Mouse (Mus musculus): ENCODE measurements around the gene Slc12a1. TPM values are rescaled to one million over a fixed set of nuclear protein-coding genes. Genes with fewer than 3 reads are reported as not detected.

Slc12a1 gene
- total RNA-seq, 2 experiments from 2014 or later: not detected

DNA sequence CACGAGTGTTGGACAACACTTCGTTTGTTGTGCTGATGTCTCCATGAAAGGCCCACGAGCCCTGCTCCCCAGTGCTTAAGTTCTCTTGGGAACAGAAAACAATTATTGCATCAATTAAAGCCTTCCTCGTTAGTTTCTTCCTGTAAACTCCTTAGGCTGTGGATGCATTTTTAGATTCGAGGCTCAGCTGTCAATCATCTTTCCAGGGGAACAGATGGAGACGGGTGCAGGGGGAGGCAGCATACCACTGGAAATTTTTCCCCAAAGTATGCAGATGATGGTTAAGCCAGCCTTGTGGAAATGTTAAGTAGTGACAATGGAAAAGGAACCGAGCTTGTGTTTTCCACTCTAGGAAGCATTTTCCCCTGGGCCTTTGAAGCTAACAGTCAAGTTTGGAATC lies 44.5 kb downstream of the Slc12a1 start:
- no peak for ATAC-seq (ENCODE audit: poor library complexity, severe bottlenecking)

DNA sequence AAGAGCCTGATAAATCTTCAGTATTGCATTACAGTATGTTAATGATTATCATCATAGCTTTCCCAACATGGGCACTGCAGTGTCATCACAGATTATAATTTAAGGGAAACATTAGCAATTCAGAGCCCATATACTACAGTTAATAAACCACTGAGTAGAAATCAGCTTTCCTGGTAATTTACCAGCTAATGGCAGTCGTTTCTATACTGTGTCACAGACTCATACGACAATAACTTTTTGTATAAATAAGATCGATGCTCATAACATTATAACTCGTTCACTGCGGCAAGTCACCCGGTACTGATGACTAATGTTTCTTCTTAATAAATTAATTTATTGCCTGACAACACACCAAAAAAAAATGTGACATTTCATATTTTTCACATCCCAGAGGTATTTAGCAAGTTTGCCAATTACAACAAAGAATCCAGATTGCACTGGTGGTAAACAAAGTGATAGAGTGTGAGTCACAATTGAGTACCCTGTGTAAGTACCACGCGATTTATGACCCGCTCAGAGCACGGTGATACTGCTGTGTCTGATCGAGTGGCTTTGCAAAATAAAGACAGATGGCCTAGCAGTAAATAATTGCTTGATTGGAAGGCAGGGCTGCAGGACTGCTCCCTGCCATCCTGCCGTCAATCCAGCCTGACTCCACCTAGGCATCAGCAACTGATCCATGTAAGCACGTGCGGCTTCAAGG lies 56.7 kb downstream of the Slc12a1 start:
- ATAC-seq (ENCODE audit: poor library complexity, severe bottlenecking): no peak

DNA sequence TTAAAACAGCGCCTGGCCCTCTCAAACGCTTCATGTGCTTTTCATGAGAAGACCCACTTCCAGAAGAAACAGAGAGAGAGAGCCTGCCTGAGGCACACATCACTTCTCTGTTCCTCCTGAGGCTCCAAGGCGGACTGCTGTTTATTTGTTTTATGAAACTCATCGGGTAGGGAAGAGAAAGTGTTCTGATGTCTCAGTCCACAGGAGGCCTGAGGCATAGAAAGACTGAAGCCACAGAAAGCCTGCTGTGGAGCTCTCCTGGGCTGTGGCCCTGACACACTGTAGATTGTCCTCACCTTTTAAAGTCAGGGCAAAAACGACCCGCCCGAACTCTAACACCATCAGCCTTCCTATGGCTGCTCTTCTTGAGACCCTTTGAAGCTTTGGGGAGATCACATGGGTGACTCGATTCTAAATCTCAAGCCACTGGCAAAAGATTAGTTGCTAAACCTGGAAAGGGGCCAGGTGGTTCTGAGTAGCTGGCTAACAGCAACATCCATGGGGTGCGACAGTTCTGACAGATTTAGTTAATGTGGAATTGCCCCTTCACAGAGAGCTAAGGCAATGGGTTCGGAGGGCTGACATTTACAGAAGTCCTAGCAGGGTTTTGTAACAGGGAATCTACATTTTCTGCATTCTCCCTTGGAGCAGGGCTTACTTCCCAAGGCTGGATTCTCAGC lies 59.7 kb downstream of the Slc12a1 start:
- no peak for ATAC-seq (ENCODE audit: poor library complexity, severe bottlenecking)

DNA sequence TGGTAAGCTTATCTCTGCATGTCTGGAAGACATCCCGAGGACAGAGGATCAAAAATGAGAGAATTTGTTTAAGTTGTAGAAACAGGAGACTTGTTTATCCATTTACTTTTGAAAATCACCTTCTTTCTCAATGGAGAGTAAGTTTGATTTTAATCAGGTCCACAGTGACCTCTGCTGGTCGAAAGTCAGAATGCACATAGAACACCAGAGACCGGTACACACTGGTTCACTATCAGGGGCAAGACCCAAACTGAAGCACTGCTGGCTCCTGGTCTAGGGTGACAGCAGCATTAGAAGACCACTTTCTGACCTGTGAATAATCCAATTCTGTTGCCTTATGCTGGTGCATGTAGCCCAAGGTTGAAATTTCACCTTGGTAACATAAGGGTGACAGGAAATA lies 62.3 kb downstream of the Slc12a1 start:
- peak; percentile 83 for ATAC-seq (ENCODE audit: poor library complexity, severe bottlenecking)

DNA sequence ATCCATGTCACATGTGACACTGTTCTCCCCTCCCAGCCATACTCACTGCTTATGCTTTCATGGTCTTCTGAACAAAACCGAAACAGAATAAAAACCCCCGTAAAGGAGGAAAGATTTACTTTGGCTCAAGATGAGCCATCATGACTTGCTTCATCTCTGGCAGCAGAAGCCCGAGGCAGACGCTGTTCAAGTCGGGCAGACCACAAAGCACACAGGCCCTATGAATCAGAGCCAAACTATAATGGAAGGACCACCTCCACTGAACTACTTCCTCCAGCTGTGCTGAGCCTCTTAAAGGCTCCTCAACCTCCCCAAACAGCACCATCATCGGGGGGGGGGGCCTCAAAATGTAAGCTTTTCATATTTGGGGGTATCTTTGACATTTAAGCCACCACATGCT lies 65.0 kb downstream of the Slc12a1 start:
- no peak for ATAC-seq (ENCODE audit: poor library complexity, severe bottlenecking)

DNA sequence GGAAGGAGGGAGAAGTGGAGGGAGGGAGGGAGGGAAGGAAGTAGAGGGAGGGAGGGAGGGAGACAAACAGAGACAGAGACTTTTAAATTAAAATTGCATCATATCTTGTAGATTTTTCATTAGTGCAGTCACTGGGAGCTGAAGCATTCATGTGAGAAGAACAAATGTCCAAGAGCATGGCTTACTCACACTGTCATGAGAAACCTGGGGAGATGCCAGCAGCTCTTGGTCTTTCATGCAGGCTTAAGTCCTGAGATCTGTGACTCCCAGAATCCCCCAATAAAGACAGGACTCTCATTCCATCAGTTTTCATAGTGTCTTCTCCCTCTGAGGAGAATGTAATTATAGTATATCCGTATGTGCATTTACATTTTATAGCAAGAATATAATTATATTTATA lies 66.3 kb downstream of the Slc12a1 start:
- no peak for ATAC-seq (ENCODE audit: poor library complexity, severe bottlenecking)

DNA sequence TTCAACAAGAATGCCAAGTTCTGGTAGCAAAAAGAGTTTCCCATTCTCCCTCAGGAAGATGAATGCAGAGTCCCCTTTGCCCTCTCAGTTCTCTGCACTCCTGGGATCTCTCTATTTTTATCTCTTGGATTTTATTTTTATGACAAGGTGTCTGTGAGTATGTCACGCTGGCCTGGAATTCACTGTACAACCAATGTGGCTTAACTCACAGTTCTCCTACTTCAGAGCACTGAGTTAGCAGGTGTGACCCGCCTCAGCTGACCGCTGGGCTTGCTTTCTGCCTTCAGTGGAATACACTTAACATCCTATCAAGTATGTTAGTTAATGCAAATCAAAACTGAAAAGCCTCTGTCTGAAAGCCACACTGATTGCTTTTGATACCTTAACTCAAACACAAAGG lies 67.0 kb downstream of the Slc12a1 start:
- no peak for ATAC-seq (ENCODE audit: poor library complexity, severe bottlenecking)

DNA sequence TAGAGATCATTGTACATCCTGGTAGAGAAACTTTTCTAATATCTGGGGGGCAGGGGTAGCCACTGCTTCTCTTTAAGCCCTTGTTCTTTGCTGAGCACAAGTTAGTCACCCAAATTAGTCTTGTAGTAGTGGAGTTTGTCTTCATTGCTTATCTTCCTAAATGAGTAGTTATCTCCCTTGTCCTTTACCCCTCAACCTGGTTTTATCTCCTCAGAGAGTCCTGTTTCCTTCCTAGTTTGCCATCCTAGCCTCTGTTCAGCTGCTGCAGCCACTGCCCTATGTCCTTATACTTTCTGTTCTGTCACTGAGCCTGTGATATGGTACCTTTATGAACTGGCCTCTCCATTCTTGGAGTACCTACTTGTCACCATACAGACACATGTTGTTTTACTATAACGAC lies 69.4 kb downstream of the Slc12a1 start:
- no peak for ATAC-seq (ENCODE audit: poor library complexity, severe bottlenecking)

GRCm38 (mm10) chr2:125228472-125229409 lies 76.4 kb downstream of the Slc12a1 start:
- ATAC-seq (ENCODE audit: poor library complexity, severe bottlenecking): no peak

DNA sequence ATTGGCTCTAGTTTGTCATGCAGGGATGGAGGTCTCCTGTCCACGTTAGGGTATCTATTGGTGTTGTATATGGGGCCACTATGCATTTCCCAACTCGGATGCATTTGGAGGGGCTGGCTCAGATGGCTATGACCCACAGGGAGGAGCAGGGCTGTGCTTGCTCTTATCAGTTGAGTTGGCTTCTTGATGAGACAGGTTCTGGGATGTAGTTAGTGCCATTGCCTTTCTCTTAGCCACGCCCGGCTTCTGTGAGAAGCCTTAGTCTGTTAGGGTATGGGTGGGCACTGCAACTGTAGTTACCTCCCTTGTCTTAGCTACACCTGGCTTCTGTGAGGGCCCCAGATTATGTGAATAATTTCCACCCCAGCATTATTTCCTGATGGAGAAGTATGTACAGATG lies 79.9 kb downstream of the Slc12a1 start:
- no peak for ATAC-seq (ENCODE audit: poor library complexity, severe bottlenecking)

DNA sequence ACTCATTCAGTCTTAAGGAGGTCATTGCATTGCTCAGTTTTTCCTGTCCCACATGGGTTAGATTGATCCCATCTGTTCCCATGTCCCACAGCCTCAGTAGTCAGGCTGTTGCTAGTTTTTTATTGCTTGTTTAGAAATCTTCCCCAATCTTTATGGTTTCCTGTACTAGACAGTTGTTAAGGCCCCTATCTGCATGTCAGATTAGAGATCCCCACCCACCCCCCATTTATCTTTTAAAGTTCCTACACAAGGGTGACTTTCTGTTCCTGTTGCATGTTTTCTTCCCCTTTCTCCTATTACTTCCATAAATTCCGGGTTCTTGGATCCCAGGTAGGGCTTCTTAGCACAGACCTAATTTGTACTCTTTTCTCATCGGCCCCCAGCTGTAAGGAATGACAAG lies 81.2 kb downstream of the Slc12a1 start:
- ATAC-seq (ENCODE audit: poor library complexity, severe bottlenecking): no peak

- ATAC-seq (ENCODE audit: poor library complexity, severe bottlenecking): no peak
Measured at GRCm38 (mm10) chr2:125234049-125234448, 81.7 kb downstream of the Slc12a1 start.

DNA sequence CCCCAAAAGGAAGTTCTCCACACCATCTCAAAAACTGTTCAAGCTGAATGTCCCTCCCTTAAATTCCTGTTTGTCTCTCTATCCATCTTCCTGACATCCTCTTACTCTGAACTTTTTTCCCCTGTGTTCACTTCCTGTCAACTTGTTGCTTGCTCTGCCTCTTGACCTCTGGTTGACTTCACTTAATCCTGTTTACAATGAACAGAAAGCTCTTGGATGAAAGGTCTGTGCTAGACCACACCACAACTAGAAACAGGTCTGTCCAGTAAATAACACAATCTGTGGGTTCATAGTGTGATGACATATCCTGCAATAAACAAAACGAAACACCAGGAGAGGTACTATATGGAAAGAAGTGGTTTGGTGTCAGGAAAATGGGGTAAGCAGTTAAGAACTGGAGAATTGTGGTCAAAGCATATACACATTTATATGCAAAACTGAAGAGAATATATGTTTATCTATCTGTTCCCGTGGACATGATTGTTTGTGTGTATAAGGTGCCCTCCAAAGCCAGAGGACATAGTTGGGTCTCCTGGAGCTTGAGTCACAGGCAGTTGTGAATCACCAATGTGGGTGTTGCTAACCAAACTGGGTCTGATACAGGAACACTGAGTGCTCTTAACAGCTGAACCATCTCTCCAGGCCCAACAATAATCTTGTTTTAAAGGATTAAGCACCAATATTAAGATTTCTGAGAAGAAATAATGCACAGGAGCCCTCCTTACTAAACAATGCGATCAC lies 93.4 kb downstream of the Slc12a1 start:
- no peak for ATAC-seq (ENCODE audit: poor library complexity, severe bottlenecking)

GRCm38 (mm10) chr2:125246669-125247068 lies 94.4 kb downstream of the Slc12a1 start:
- ATAC-seq (ENCODE audit: poor library complexity, severe bottlenecking): no peak

DNA sequence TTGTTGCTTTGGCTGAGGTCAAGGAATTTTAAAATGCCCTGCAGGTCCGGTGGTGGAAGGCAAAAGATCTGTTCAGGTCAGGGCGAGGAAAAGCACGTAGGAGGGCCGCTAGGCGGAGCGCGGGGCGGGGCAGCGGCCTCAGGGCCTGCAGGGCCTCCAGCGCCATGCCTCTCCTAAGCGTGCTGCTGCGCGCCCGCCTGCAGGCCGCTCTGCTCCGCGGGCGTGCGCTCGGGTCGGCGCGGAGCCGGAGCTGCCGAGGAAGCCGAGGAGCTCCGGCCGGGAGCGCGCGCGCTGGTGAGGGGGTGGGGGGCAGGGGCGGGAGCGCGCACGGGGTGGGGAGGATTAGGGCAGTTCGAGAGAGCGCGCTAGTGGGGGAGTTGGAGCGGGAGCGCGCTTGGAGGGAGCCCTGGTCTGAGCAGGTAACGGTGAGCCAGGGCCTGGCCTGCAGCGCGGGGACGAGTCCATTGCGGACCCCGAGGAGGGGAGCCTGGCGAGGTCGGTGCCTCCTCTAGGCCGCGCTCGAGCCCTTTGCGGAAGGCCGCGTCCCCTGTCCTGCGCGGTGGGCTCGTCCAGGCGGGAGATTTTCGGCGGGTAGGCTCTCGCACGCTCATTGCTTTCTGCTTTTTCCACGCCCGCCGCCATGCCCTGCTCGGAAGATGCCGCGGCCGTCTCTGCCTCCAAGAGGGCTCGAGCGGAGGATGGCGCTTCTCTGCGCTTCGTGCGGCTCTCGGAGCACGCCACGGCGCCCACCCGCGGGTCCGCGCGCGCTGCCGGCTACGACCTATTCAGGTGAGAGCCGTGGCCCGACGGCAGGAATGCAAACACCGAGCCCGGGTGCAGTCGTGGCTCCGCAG lies 95.0 kb downstream of the Slc12a1 start, which contains the start of gene Dut:
Gene Dut (plus strand): TSS at position 83 of the 854 bp plus-strand sequence.
- ATAC-seq (ENCODE audit: poor library complexity, severe bottlenecking): peak; percentile 88

DNA sequence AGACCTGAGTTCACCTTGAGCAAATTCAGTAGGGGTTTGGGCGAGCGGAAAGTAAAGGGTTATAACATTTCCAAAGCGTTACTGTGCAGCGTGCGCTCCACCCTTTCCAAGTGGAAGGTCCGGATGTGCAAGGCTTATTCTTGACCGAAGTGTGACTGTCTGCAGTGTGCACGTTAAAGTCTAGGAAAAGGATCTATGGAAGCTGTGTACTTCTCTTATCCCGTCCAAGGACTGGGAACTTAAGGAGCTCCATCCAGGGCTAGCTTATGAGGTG lies 95.6 kb downstream of the Slc12a1 start:
- ATAC-seq (ENCODE audit: poor library complexity, severe bottlenecking): no peak

DNA sequence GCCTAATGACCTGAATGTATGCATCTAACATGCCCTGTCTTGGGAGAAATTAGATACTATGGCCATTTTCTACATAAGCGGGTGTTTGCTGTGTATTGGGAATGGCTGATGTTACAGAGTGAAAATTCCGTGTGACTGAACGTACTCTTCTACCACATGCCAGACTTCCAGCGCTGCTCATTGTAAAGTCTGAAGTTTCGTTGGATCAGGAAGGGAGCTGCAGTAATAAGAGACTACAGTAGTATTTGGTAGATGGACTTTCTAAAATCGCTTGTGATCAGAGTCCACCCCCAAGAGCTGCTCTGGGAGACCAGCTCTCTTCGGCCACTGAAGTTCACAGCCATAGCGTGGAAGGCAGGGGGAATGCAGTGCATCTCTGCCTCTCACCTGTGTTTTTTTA lies 96.0 kb downstream of the Slc12a1 start:
- no peak for ATAC-seq (ENCODE audit: poor library complexity, severe bottlenecking)

DNA sequence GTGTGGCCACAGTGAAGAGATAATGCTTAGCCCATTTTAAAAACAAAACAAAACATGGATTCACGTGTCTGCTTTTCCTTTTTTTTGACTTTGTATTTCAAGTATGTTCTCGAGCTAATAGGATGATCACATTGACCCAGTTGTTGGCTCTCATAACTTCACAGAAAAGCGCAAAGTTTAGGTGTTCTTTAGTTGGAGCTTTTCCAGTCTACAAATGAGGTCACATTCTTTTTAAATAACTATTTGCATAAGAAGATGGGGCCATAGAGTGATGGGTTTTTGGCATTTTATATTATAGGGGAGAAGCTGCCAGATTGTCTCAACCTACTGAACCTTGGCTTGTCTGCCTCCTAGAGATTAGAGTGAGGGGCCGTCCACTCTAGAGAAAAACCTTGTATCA lies 97.0 kb downstream of the Slc12a1 start:
- ATAC-seq (ENCODE audit: poor library complexity, severe bottlenecking): no peak

GRCm38 (mm10) chr2:125249874-125250273 lies 97.6 kb downstream of the Slc12a1 start:
- no peak for ATAC-seq (ENCODE audit: poor library complexity, severe bottlenecking)

GRCm38 (mm10) chr2:125251781-125252180 lies 99.5 kb downstream of the Slc12a1 start:
- no peak for ATAC-seq (ENCODE audit: poor library complexity, severe bottlenecking)

Measured in megakaryocyte, adult 5-6 weeks (primary cell).